Mouse (Mus musculus): ENCODE results near the gene D930048N14Rik.
"Not testable (repeated sequence)": the region's sequence is repeated elsewhere in the genome, so short reads cannot be mapped to it uniquely, and the experiment has no call there.

D930048N14Rik gene

GRCm38 (mm10) chr11:51654891-51655290, 4.1 kb downstream of the D930048N14Rik start:
- DNase-seq: no peak

GRCm38 (mm10) chr11:51656798-51657521, 6.2 kb downstream of the D930048N14Rik start:
- no peak for DNase-seq

GRCm38 (mm10) chr11:51658291-51658690, 7.5 kb downstream of the D930048N14Rik start:
- DNase-seq: no peak

- DNase-seq: peak; percentile 44
Observed at GRCm38 (mm10) chr11:51658705-51659104, 8.0 kb downstream of the D930048N14Rik start.

GRCm38 (mm10) chr11:51661867-51662365, 11.2 kb downstream of the D930048N14Rik start:
- no peak for DNase-seq

- DNase-seq: no peak
Observed at GRCm38 (mm10) chr11:51662632-51663031, 11.9 kb downstream of the D930048N14Rik start.

GRCm38 (mm10) chr11:51664747-51665146, 14.0 kb downstream of the D930048N14Rik start:
- not testable (repeated sequence) for DNase-seq

GRCm38 (mm10) chr11:51670846-51671245, 20.1 kb downstream of the D930048N14Rik start:
- DNase-seq: no peak

GRCm38 (mm10) chr11:51671376-51671775, 20.6 kb downstream of the D930048N14Rik start:
- no peak for DNase-seq

GRCm38 (mm10) chr11:51673291-51673690, 22.5 kb downstream of the D930048N14Rik start:
- DNase-seq: no peak

GRCm38 (mm10) chr11:51675386-51675785, 24.6 kb downstream of the D930048N14Rik start:
- DNase-seq: no peak

- DNase-seq: no peak
Observed at GRCm38 (mm10) chr11:51677737-51678418, 27.1 kb downstream of the D930048N14Rik start.

GRCm38 (mm10) chr11:51679466-51679865, 28.7 kb downstream of the D930048N14Rik start:
- DNase-seq: no peak

GRCm38 (mm10) chr11:51681324-51681975, 30.7 kb downstream of the D930048N14Rik start:
- peak; percentile 95 for DNase-seq

- DNase-seq: peak; percentile 24
Observed at GRCm38 (mm10) chr11:51681976-51682374, 31.2 kb downstream of the D930048N14Rik start.

- peak; percentile 99 for DNase-seq
Observed at GRCm38 (mm10) chr11:51688330-51689328, 37.9 kb downstream of the D930048N14Rik start, which contains the start of gene 0610009B22Rik. 0610009B22Rik (minus strand) TSS chr11:51688874.

- DNase-seq: no peak
Observed at GRCm38 (mm10) chr11:51689343-51689742, 38.6 kb downstream of the D930048N14Rik start.

- DNase-seq: not testable (repeated sequence)
Observed at GRCm38 (mm10) chr11:51690597-51690996, 39.8 kb downstream of the D930048N14Rik start.

- DNase-seq: no peak
Observed at GRCm38 (mm10) chr11:51694984-51695383, 44.2 kb downstream of the D930048N14Rik start.

- no peak for DNase-seq
Observed at GRCm38 (mm10) chr11:51702831-51703230, 52.1 kb downstream of the D930048N14Rik start.

- DNase-seq: peak; percentile 70
Observed at GRCm38 (mm10) chr11:51703379-51703998, 52.7 kb downstream of the D930048N14Rik start.

- DNase-seq: no peak
Observed at GRCm38 (mm10) chr11:51706451-51706850, 55.7 kb downstream of the D930048N14Rik start.
